Mouse (Mus musculus) liver, embryonic 14.5 days (tissue): ENCODE measurements at regions not wholly inside any gene's neighbourhood (a gene's known extent, or its start where the extent isn't known, plus 50 kb on each side); places are given as distances from the start of the nearest gene placed in this dataset.

ENCODE experiments used
- ATAC-seq: fragments of 200-750 bp; cut with Nextera tagmentation; 2 replicates; pipeline ENCODE4 v1.8.0; 2017; ENCODE audit warnings: moderate number of reproducible peaks, mild to moderate bottlenecking, moderate library complexity; ENCODE audit not compliant: insufficient read depth
- DNase-seq, 3 experiments: peaks; one replicate each; pipeline ENCODE4 v3.0.0-alpha.2; 2012 to 2013; ENCODE audit warnings: low read depth in 3 of 3, low spot score in 3 of 3
- H3K27ac ChIP-seq: fragments of 300-500 bp; sonication (generic); 2 replicates; pipeline ENCODE4 v1.5.1; 2014; ENCODE audit warnings: moderate library complexity, mild to moderate bottlenecking, control low read depth, inconsistent platforms
- H3K27me3 ChIP-seq: fragments of 300-500 bp; sonication (generic); 2 replicates; pipeline ENCODE4 v1.6.1; 2014; ENCODE audit warnings: mild to moderate bottlenecking, low read length, moderate library complexity; ENCODE audit not compliant: control insufficient read depth, insufficient read depth
- H3K36me3 ChIP-seq: fragments of 300-500 bp; sonication (generic); replicated peaks from 2 replicates; pipeline ENCODE4 v1.6.1; 2014; ENCODE audit warnings: low read depth; ENCODE audit not compliant: control insufficient read depth, insufficient read depth
- H3K4me1 ChIP-seq, 2 experiments: fragments of 200-500 bp in 1 of 2; fragments of 300-500 bp in 1 of 2; sonication (generic) in 1 of 2; replicated peaks; 2 replicates each; pipeline ENCODE4 v1.6.1; 2012 to 2014; ENCODE audit warnings: antibody characterized with exemption in 1 of 2, inconsistent platforms in 1 of 2, low read length in 1 of 2; ENCODE audit not compliant: control insufficient read depth in 2 of 2, insufficient read depth in 2 of 2
- H3K4me2 ChIP-seq: fragments of 300-500 bp; sonication (generic); 2 replicates; pipeline ENCODE4 v1.6.1; 2014; ENCODE audit warnings: low read depth, mild to moderate bottlenecking, control low read depth, moderate library complexity
- H3K4me3 ChIP-seq, 2 experiments: fragments of 200-500 bp in 1 of 2; fragments of 300-500 bp in 1 of 2; sonication (generic) in 1 of 2; 2 replicates each; pipeline ENCODE4 v1.5.1; 2012 to 2014; ENCODE audit warnings: low read depth in 2 of 2, low read length in 2 of 2, mild to moderate bottlenecking in 2 of 2, control low read depth in 1 of 2, inconsistent platforms in 1 of 2, moderate library complexity in 1 of 2; ENCODE audit not compliant: insufficient read depth in 1 of 2
- H3K9ac ChIP-seq: fragments of 300-500 bp; sonication (generic); replicated peaks from 2 replicates; pipeline ENCODE4 v1.6.1; 2014; ENCODE audit warnings: mild to moderate bottlenecking, control low read depth, moderate library complexity
- H3K9me3 ChIP-seq: fragments of 300-500 bp; sonication (generic); 2 replicates; pipeline ENCODE4 v1.6.1; 2016; ENCODE audit warnings: low read length, mixed read lengths; ENCODE audit not compliant: control insufficient read depth
- CTCF ChIP-seq: IDR thresholded peaks from 2 replicates; pipeline ENCODE4 v1.5.1; 2016; ENCODE audit warnings: antibody characterized with exemption, low read depth, control low read depth
- EP300 ChIP-seq: IDR thresholded peaks from 2 replicates; pipeline ENCODE4 v1.6.1; 2016; ENCODE audit warnings: antibody characterized with exemption, low read depth
- WGBS: fragments of 180-500 bp; shearing (Covaris S2); extraction: QIAGEN DNeasy Blood & Tissue Kit; methylation state at CpG from one replicate; pipeline ENCODE4 v1.1.7; 2014; ENCODE audit not compliant: insufficient replicate concordance; 5-methylcytosine and 5-hydroxymethylcytosine counted together

DNA sequence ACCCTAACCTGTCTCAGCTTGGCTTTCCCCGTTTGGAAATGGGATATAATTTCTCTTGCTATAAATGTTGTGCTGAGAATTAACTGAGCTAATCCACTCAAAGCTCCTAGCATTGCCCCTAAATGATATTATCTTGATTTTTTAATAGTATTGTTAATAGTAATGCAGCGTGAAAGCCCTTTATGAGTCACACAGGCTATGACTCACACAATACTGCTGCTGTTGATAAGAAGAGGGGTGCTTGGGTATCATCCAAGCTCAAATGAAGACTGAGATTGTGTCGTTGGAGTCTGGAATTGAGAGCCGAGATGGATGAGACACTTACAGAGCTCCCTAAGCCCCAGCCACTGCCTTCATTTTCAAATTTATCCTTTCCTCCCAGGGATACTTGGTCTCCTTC, 235.2 kb upstream of the Tbc1d5 start:
- no peak for DNase-seq
- Histone ChIP-seq H3K27ac (no peak overlapping the region), H3K36me3 (no peaks in the 10 kb centered on the region), H3K4me1 (no peaks in the 10 kb centered on the region), H3K9ac (no peak overlapping the region), H3K27me3 (no peaks in the 10 kb centered on the region), H3K4me2 (no peak overlapping the region), H3K9me3 (no peaks in the 10 kb centered on the region), H3K4me3 (no peak overlapping the region)
- TF ChIP-seq CTCF = no peak
- no peak for TF ChIP-seq EP300
- WGBS = 46% methylated on average over 4 of the region's 4 CpGs
- ATAC-seq = no peak

DNA sequence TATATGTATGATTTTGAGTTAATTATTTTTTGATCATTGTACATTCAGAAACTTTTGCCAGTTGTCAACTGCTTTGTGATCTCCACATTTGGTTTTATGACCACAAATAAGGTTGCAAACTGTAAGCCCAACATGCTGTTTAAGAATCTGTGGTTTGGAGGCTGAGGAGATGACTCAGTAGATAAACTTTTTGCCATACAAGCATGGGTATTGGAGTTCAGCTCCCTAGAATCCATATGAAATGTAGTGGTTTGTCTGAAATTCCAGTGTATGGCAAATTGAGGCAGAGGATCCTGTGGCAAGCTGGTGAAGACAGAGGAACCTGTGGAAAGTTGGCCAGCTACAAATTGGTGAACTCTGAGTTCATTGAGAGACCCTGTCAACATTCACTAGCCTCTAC, 234.6 kb upstream of the Tbc1d5 start:
- H3K36me3 ChIP-seq = no peaks in the 10 kb centered on the region
- ATAC-seq = no peak
- H3K4me1 ChIP-seq = peaks cover 0 to 3% of the 10 kb centered on the region in 2 experiments; a peak in 1 of 4 replicates
- no peak for DNase-seq
- TF ChIP-seq EP300 (no peak), CTCF (no peak)
- no peak overlapping the region for H3K27ac ChIP-seq
- H3K27me3 ChIP-seq = no peaks in the 10 kb centered on the region
- H3K4me3 ChIP-seq = no peak overlapping the region
- H3K4me2 ChIP-seq = no peak overlapping the region
- no peaks in the 10 kb centered on the region for H3K9me3 ChIP-seq
- H3K9ac ChIP-seq = no peak overlapping the region

DNA sequence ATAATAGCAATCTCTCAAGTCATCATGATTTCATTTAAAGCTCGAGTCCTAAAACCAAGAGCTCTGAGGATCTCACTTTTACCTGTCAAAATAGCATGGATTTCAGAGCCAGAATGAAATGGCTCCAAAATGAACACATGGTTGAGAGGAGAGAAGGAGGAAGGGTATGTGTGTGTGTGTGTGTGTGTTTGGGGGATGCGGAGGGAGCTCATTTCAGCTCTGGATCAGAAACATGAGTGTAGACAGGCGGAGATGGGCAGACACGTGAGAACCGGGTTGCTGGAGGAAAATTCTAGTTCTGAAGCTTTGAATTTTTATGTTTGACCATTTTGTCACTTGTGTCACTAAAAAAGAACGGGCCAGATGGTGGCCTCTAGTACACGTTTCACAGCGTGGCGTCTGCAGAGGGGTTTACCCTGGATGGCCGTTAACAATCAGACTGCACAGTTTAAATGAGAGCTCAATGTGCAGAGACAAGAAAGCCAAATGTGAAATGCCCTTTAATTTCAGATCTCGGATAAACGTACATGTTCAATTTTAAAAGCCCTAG, 232.5 kb upstream of the Tbc1d5 start:
- Histone ChIP-seq H3K4me1 (peaks cover 0 to 12% of the 10 kb centered on the region in 2 experiments; a peak in 2 of 4 replicates), H3K27me3 (no peaks in the 10 kb centered on the region), H3K9ac (no peak overlapping the region), H3K36me3 (no peaks in the 10 kb centered on the region), H3K4me3 (no peak overlapping the region), H3K27ac (no peak overlapping the region), H3K9me3 (no peaks in the 10 kb centered on the region), H3K4me2 (no peak overlapping the region)
- no peak for TF ChIP-seq EP300
- no peak for TF ChIP-seq CTCF
- no peak for ATAC-seq
- DNase-seq = no peak
- 74% methylated on average over 12 of the region's 12 CpGs for WGBS

DNA sequence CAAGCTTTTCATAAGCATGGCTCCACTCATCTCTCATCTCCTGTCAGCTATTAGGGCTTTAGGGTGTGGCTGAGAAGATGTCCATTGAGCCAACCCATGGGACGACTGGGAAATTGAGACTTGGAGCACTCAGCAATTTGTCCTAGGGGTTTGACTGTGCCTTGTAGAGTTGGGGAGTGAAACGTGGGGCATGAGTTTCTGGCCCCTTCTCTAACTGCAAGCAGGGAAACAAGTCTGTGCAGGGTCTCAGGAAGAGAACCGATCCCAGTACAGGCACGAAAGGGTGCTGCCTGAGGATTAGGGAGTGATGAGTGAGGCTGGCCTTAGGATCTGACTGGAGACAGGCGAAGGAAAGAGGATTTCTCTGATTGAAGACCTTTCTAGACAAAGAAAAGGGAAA, 229.7 kb upstream of the Tbc1d5 start:
- 33% methylated on average over 5 of the region's 5 CpGs for WGBS
- Histone ChIP-seq H3K9me3 (no peaks in the 10 kb centered on the region), H3K27me3 (no peaks in the 10 kb centered on the region), H3K27ac (no peak overlapping the region), H3K4me3 (no peak overlapping the region), H3K36me3 (no peaks in the 10 kb centered on the region), H3K9ac (no peak overlapping the region), H3K4me2 (no peak overlapping the region; the same call in 1 of the 2 replicates), H3K4me1 (peaks cover 0 to 12% of the 10 kb centered on the region in 2 experiments; a peak in 2 of 4 replicates)
- ATAC-seq (no peak), DNase-seq (no peak)
- TF ChIP-seq EP300 = no peak
- no peak for TF ChIP-seq CTCF

GRCm38 (mm10) chr17:51408367-51408766, 229.2 kb upstream of the Tbc1d5 start:
- Histone ChIP-seq H3K9me3 (no peaks in the 10 kb centered on the region), H3K27me3 (no peaks in the 10 kb centered on the region), H3K9ac (no peak overlapping the region), H3K27ac (no peak overlapping the region), H3K4me3 (no peak overlapping the region), H3K4me1 (peaks cover 0 to 12% of the 10 kb centered on the region in 2 experiments; a peak in 2 of 4 replicates), H3K4me2 (peak overlapping the region; percentile 20; the same call in 1 of the 2 replicates), H3K36me3 (no peaks in the 10 kb centered on the region)
- ATAC-seq (peak; percentile 39; the same call in 1 of the 2 replicates), DNase-seq (no peak)
- WGBS = 4% methylated on average over 3 of the region's 3 CpGs
- TF ChIP-seq CTCF (no peak), EP300 (no peak)
